Mouse (Mus musculus) right cerebral cortex, postnatal 36 days (tissue): Measurements from ENCODE around the gene Ccp110.

Source experiments
- DNase-seq, 2 experiments: peaks; one replicate each; pipeline ENCODE4 v3.0.0; 2022; ENCODE audit warnings: low spot score in 2 of 2, mixed read lengths in 1 of 2

The Ccp110 gene

DNA sequence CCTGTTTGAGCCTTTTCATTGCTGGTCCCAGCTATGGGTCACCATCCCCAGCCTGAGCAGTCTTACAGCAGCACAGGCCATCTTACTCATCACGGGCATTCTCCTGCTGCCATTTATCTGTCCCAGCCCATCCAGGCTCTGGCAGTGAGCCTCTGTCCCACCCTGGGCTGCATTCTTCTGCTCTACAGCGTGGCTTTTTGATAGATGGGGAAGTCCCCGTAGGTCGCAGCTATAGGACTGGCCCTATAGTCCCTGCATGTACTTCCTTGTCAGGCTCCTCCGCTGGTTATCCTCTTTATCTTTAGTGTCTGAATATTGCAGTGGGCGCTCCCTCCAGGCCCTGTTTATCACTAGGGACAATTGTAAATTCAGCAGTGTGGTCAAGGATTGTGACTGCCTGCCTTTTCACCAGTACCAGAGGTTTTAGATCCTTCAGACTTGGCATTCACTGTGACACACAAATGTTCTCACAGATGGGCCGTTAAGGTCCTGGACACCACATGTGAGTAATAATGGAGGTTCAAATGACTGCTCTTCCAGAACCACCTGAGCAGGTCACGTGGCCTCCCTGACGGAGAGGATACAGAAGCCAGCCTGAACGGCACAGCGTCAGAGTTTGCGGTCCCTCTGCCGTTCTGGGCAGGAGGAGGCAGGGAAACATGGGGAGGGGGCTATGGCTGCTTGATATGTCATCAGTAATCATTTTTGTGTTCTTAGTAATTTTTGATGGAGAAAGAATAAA is 16.7 kb downstream of the Ccp110 start:
- no peak for DNase-seq

DNA sequence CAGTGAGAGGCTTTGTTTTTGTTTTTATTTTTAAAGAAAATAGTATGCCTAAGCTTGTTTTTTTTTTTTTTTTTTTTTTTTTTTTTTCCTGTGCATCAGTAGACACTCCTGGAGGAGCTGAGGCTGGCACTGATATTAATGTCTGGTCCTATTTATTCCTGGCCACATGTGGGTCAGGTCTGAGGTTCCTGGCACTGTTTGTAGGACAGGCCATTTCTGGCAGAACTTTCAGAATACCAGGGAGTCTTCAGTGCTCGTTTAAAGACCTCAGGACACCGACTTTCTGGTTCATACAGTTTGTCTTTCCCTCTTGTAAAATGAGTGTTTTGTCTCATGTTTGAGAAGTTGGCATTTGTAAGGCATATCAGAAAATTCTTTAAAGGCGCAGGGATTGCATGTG is 19.4 kb downstream of the Ccp110 start:
- no peak for DNase-seq

DNA sequence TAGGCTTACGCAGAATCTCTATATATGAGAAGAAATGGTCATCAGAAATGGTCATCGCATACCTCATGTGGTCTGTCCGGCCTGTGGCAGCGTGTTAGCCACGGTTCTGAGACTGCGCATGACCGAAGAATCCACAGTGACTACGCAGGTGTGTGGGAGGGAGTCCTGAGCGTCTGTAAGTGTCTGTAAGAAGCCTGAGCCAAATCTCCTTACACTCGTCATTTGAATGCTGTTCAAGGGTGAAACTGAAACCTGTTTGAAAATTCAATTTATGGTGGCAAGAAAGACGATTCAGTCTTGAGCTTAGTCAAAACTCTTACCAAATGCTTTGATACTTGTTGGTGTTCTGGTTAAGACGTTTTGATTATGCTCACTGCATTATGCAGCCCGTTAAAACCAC is 20.9 kb downstream of the Ccp110 start:
- no peak for DNase-seq

DNA sequence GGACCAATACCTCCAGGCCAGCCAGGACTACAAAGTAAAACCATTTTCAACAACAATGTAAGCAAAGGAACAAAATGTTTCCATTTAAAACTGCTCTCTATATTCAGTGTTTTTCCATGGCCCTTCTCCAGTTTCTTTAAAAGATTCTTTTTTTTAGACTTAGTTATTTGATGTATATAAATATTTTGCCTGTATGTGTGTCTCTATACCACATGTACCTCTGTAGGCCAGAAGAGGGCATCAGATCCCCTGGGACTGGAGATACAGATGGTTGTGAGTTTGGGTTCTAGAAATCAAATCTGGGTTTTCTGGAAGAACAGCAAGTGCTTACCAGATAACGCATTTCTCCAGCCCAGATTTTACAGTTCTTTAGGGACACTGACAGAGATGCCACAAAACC is 26.4 kb downstream of the Ccp110 start:
- DNase-seq: no peak

DNA sequence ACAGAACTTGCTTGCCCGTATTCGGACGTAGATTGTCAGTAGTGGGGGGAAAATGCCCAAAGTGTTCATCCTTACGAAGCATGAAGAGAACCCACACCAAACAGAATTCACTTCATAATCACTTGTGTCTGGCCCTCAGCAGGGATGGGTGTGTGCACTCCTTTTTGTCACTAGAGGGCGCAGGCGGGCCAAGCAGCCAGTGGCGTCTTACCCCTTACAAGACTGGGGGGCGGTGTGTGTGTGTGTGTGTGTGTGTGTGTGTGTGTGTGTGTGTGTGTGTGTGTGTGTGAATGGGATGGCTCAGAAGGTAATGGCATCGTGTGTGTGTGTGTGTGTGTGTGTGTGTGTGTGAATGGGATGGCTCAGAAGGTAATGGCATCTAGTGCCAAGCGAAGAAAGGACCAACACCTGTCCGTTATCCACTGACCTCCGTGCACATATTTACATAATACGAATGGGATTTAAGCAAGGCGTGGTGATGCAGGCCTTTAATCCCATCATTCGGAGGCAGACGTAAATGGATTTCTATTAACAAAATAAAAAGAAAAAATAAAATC is 27.7 kb downstream of the Ccp110 start, which contains the start of gene Vps35l:
Gene Vps35l (plus strand): TSS at position 252 of the 557 bp plus-strand sequence.
- DNase-seq: peak; percentile 72 to 75

DNA sequence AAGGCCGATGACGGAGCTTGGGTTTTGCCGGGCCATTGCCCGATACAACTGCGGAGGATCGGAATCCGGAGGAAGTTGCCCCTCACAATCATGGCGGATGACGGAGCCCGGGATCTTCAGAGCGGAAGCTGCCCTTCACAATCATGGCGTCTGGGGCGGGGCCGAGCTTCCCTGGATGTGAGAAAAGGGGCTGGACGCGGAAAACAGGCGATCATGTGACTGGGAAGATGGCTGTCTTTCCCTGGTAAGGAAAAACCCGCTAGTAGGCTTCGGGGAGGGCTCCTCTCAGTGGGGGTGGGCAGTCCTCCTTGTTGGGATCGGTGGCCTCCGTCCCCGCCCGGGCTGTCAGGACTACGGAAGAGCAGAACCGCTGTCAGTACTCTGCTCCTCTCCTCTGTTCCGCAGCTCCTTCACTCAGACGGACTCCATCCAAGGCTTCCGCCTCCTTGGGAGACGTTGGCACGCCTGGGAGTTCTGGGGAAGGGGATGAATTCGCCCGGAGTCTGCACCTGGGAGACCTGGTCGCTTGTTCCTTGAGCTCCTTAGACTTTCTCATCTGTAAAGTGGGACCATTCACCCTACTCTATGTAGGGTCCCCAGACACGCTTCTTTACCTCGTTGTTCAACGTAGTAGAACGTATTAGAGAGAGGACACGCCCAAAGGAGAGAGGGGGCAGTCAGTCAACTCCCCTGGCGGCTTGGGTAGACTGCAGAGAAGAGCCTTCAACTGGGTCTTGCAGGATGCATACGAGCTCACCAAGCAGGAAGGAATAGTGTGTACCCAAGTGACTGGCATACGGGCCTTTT is 28.4 kb downstream of the Ccp110 start:
- peak; percentile 91 to 92 for DNase-seq

DNA sequence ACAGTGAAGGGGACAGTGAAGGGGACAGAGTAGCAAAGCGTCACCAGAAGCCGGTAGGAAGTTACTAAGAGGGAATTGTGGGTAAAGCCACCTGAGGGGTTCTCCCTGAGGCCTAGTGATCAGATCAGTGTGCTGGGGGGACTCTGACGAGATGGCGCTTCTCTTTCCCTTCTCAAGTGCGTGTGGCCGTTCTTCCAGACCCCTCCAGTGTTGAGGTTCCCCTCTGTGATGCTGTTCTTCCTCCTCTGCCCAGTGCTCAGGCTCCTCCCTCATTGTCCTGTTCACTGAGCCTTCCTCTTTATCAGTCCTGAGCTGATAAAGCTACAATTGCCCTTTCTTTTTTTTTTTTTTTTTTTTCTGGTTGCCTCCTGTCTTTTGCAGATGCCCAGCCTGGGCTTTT is 29.9 kb downstream of the Ccp110 start:
- DNase-seq: no peak

DNA sequence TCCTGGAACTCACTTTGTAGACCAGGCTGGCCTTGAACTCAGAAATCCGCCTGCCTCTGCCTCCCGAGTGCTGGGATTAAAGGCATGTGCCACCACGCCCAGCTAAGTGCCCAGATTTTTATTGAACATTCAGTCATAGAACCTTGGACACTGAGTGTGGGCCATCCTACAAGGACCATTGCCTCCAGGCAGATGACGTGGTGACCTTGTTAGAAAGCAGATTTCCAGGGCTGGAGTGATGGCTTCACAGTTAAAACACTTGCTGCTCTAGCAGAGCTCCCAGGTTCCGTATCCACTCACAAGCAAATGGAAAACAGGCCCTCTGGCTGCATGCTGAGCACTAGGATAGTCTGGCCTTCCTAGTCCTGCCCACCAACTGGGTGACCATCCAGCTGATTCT is 32.4 kb downstream of the Ccp110 start:
- DNase-seq: no peak

DNA sequence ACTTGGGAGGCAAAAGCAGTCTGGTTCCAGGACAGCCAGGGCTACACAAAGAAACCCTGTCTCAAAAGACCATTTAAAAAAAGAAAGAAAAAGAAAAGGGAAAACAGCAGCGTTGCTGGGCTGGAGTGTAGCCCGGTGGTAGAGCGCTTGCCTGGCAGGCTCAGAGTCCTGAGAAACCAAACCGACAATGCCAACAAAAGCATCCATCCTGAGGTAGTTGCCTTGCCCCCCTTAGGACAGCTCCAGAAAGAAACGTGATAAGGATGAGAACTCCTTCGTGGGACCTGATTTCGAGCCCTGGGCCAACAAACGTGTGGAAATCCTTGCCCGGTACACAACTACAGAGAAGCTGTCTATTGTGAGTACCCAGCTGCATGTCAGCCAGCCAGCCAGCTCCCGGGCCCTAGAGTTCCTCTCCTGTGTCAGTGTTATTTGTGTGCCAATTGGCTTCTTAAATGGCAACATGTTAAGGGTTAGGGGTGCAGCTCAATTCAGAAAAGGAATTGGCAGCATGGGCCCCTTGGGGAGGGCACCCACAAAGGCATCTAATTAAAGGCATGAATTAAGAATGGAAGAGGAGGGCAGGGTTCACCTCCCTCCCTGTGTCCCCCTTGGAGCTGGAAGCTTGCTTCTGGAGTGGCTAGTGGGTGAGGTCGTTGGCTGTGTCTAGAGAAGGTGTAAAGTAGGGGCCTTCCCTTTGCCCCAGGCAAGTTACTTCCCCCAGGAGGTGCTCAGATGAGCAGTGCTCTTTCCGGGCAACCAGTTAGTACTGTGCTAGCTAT is 35.7 kb downstream of the Ccp110 start:
- peak in 1 of 2 experiments; percentile 26 for DNase-seq

DNA sequence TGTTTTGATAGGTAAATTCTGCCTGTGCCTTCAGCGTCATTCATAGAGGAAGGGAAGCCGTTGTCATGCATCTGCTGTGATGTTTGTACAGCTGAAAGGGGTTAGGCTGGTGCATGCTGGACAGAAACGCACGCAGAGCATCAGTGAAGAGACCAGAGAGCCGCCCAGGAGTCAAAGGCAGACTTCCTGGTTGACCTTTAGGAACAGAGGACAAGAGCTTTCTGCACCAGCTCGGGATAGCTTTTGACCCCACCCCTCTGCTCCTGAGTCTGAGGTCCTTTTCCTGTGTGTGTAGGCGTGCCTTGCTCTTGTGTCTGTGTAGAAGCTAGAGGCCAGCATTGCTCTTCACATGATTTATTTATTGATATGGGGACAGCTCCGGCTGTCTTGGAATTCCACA is 37.4 kb downstream of the Ccp110 start:
- no peak for DNase-seq

DNA sequence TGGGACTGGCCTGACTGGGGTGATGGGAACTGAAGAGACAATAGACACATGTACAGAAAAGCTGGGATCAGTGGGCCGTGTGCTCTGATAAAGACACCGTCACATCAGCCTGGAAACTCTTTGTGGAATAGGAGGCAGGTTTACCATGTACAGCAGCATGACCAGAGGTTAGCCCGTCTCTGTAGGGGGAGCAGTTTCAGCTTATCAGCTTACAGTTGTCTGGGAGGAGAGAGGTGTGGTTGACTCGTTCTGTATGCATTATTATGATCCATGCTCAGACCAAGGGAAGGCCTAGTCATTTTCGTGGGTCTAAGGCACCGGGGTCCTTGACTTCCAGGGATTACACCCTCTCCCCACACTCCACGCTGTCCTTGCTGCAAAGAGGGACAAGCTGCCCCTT is 39.3 kb downstream of the Ccp110 start:
- no peak for DNase-seq

DNA sequence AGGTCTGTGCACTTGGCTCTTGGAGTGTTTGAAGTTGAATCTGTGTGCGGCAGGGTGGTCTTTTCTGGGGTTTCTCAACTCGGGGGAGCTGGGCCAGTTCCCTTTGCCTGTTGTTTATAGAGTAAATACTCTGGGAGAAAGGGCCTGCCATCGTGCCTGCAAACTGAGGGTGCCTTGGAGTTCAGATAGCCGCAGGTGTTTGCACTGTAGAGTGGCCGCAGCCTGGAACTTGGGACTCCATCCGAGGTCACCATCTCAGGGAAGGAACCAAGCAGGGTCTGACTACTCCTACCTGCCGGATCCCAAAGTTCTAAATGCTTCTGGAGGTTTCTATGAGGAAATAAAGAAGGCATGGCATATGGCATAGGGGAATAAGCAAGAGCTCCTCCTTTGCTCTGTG is 43.4 kb downstream of the Ccp110 start:
- DNase-seq: no peak

DNA sequence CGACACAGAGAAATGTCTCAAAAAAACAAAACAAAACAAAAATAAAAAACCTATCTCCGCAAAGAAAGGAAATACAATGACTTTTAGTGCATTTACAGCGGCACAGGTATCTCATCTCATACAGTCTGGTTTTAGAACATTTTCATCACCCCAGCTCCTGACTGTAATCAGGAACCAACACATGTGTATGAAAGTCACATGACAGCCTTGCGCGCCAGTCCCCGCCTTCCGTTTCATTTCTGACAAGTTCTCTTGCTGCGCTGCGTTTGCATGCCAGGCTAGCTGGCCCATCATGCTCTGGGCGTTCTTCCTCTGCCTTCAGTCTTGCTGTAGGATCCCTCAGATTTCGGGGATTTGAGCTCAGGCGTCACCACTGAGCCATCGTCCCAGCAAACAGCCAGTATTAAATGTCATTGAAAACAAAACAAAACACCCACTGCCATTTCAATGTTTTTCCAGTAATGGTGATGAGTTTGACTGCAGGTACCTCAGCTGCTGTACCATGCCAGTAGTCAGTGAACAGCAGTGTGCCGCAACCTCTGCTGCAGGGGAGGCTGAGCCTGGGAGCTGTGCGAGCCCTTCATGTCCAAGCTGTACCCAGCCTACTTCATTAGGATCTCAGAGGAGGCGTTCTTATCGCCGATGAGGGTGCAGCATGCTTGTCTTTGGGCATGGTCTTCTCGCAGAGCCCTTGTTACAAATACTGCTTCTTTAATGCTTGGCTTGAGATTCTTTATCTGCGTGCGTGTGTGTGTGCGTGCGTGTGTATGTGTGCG is 44.3 kb downstream of the Ccp110 start:
- DNase-seq: no peak

DNA sequence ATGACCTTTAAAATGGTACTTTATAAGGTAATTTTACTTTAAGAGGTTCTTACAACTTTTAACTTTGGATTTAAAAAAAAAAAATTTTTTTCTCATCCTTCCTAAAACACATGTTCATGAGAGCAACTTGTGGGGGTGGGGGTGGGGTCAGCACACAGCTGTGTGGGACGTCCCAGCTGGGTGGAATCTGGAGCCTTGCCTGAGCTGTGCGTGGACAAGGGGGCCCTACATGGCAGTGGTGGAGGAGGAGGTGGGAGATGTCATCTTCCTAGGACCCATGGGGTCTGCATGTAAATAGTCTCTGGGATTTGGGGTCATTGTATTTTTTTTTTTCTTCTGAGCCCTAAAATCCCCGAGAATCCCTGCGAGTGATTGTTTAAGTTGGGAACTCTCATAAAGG is 46.0 kb downstream of the Ccp110 start:
- DNase-seq: no peak

DNA sequence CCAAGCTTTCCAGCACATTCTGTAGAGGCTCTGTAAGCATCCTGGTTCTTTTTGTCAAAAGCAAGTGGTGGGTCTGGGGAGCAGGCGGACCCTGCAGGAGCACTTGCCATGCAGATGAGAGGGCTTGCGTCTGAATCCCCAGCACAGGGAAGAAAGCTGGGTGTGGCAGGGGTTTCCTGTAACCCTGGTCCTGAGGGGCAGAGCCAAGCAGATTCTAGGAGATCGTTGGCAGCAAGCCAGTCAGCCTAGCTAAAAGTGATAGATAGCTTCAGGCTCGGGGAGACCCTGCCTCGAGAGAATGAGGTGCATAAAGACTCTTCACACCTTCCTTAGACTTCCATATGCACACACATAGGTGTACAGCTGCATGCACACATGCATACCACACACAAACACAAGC is 47.0 kb downstream of the Ccp110 start:
- DNase-seq: no peak

DNA sequence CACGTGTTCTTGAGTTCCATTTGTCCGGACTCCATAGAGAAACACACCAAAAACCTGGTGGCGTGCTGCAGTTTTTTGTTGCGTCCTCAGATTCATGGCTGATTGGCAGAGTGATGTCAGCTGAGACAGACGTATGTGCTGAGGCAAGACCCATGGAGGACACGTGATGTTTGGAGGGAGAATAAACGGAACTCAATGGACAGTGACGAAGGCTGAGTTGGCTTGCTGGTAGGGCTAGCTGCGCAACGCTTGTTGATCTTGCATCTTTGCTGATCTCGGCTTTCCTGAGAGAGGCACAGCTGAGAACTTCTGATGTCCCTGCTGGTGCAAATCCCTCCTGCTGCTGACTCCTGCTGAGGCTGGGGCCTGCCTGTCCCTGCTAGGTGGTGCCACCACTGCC is 51.6 kb downstream of the Ccp110 start:
- no peak for DNase-seq

DNA sequence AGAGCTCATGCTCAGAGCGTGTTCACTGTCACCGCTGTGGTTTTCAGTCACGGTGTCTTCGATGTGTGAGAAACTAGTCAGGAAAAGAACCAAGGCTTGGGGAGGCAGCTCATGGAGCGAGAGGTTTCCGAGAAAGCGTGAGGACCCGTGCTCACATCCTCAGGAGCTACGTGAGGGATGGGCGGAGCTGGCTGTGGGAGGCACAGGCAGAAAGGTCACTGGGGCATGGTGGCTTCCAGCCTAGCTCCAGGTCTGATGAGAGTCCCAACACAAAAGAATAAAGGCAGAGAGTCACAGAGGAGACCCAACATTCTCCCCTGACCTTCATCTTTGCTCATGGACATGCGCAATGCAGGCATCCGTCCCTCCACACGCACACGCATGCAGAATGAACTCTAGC is 52.4 kb downstream of the Ccp110 start:
- DNase-seq: no peak

DNA sequence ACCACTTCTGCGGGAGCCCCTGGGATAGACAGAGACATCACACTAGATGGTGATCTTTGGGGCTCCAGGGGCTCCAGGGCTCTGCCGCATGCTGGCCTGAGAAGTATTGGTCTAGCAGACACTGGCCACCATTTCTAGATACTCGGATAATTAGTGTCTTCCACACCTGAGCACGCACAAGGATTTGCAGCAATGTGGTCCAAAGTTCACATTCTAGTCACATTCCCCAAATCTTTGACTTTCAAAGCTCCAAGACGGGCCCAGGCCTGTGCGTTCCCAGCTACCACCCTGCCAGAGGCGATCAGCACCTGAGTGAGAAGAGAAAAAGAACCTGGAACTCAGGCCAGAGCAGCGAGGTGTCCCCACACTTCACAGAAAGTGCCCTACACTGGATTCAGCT is 53.3 kb downstream of the Ccp110 start:
- DNase-seq: no peak

DNA sequence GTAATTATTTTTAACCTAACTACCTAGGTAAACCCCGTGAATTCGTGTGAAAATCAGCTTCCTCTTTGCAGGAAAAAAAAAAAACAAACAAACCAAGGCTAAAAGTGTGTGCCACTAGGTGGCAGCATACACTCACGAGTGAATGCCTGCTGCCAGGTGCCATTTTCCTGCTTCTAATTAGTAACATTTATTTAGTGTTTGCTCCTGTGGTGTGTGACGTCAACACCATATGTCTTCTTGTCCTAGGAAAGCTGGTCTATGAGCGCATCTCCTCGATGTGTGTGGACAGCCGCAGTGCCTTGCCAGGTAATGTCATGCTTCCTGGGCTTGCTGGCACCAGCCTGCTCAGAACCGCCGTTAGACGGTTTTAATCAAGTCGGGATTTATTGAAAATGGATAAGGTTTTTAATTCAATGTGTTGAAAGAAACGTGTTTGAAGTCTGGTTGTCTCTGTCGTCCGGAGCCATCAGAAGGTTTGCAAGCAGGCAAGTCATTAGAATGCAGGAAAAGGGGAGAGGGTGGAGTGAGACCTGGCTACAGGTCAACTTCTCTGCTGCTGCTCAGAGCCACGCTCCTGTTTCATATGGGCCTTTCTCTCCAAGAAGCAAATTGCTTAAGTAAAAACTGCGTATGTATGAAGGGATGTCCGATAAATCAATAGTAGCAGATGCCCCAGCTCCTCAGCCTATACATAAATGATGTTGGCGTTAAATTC is 53.9 kb downstream of the Ccp110 start:
- peak; percentile 20 to 30 for DNase-seq

DNA sequence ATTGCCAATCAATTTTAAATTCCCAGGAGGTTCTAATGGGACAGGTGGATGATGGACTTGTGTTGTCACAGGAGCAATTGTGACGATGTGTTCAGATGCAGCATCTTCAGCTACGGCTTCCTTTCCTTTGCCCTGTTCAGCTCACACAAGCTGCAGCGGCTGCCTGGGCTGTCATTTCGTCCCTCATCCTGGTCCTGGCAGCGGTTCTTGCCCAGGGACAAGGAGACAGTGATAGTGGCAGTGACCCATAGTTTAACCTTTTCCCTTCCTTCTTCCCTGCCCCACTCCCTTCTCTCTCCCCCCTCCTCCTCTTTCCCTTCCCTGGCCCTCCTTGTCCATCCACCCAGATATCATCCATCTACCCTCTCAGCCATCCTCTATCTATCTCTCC is 54.5 kb downstream of the Ccp110 start:
- no peak for DNase-seq

DNA sequence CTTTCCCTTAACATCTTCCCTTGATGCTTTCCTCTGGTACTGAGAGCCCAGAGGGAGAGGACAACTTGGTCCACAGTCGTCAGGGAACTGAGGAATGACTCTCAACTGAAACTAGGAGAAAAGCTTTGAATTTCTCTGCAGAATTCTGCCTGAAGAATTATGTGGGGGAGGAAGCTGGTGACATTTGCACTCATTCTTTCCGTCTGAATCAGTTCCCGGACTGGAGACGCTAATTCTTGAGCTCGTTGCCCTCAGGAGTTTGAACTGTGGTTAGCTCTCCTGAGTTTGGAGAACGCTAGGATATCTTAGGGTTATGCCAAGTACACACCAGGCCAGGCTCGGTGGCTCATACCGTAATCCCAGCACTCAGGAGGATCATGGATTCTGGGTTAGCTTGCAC is 56.9 kb downstream of the Ccp110 start:
- no peak for DNase-seq
